Mouse (Mus musculus): ENCODE measurements around the gene Ccnk. TPM values are rescaled to one million over a fixed set of nuclear protein-coding genes. Genes with fewer than 3 reads are reported as not detected.

Gene Ccnk
- total RNA-seq (2014; rRNA removed) (13.5 TPM in 2 replicates), polyA plus RNA-seq (2015; fragmentation: Nextera tagmentation; extraction: Ambion mirVana) (1.9 and 2.4 TPM in 2 replicates)

- Histone ChIP-seq H3K27me3 (ENCODE audit: insufficient read depth, low read length) (no peaks in the 10 kb centered on the region), H3K27ac (ENCODE audit: low read depth, low read length) (peak within 1 kb of the TSS; percentile 86), H3K9ac (peak within 1 kb of the TSS; percentile 90), H3K4me1 (ENCODE audit: insufficient read depth) (peaks cover 14% of the 10 kb centered on the region), H3K9me3 (ENCODE audit: low read length) (no peaks in the 10 kb centered on the region), H3K36me3 (ENCODE audit: insufficient read depth) (peaks cover 9% of the 10 kb centered on the region; the same call in 1 of the 2 replicates), H3K4me3 (ENCODE audit: low read depth, low read length) (peak within 1 kb of the TSS; percentile 95), H3K4me2 (ENCODE audit: low read depth) (peak within 1 kb of the TSS; percentile 95)
- 1% methylated on average over 76 of the region's 82 CpGs for WGBS
- peak; percentile 100 for DNase-seq
- ATAC-seq = peak; percentile 98
- TF ChIP-seq CTCF (IDR thresholded peaks at IDR 0.05; ENCODE audit: low read depth) = peak; percentile 49
Measured at GRCm38 (mm10) chr12:108179321-108180266, at the start of gene Ccnk. Ccnk (plus strand) TSS chr12:108179579.

- DNase-seq (no peak), ATAC-seq (no peak)
- H3K36me3 ChIP-seq (ENCODE audit: insufficient read depth) = peaks cover 15% of the 10 kb centered on the region; the same call in 1 of the 2 replicates
- H3K4me1 ChIP-seq (ENCODE audit: insufficient read depth) = no peaks in the 10 kb centered on the region
- no peak overlapping the region for H3K9ac ChIP-seq
- no peaks in the 10 kb centered on the region for H3K27me3 ChIP-seq (ENCODE audit: insufficient read depth, low read length)
- no peak overlapping the region for H3K4me2 ChIP-seq (ENCODE audit: low read depth)
- no peak overlapping the region for H3K4me3 ChIP-seq (ENCODE audit: low read depth, low read length)
- no peak for TF ChIP-seq CTCF (IDR thresholded peaks at IDR 0.05; ENCODE audit: low read depth)
- 88% methylated on average over 8 of the region's 8 CpGs for WGBS
- H3K9me3 ChIP-seq (ENCODE audit: low read length) = no peaks in the 10 kb centered on the region
- H3K27ac ChIP-seq (ENCODE audit: low read depth, low read length) = no peak overlapping the region
Measured at GRCm38 (mm10) chr12:108132450-108133070, 46.8 kb upstream of the Ccnk start.

GRCm38 (mm10) chr12:108133181-108133580 lies 46.2 kb upstream of the Ccnk start:
- no peak overlapping the region for H3K9ac ChIP-seq
- 86% methylated on average over 2 of the region's 2 CpGs for WGBS
- H3K9me3 ChIP-seq (ENCODE audit: low read length) = no peaks in the 10 kb centered on the region
- no peaks in the 10 kb centered on the region for H3K4me1 ChIP-seq (ENCODE audit: insufficient read depth)
- no peak for TF ChIP-seq CTCF (IDR thresholded peaks at IDR 0.05; ENCODE audit: low read depth)
- peaks cover 9% of the 10 kb centered on the region; the same call in 1 of the 2 replicates for H3K36me3 ChIP-seq (ENCODE audit: insufficient read depth)
- ATAC-seq (no peak), DNase-seq (no peak)
- H3K27me3 ChIP-seq (ENCODE audit: insufficient read depth, low read length) = no peaks in the 10 kb centered on the region
- H3K27ac ChIP-seq (ENCODE audit: low read depth, low read length) = no peak overlapping the region
- H3K4me2 ChIP-seq (ENCODE audit: low read depth) = no peak overlapping the region
- no peak overlapping the region for H3K4me3 ChIP-seq (ENCODE audit: low read depth, low read length)

- 78% methylated on average over 6 of the region's 6 CpGs for WGBS
- H3K36me3 ChIP-seq (ENCODE audit: insufficient read depth) = peaks cover 9% of the 10 kb centered on the region; the same call in 1 of the 2 replicates
- no peak overlapping the region for H3K9ac ChIP-seq
- no peak for DNase-seq
- TF ChIP-seq CTCF (IDR thresholded peaks at IDR 0.05; ENCODE audit: low read depth) = no peak
- no peak overlapping the region for H3K4me3 ChIP-seq (ENCODE audit: low read depth, low read length)
- no peaks in the 10 kb centered on the region for H3K9me3 ChIP-seq (ENCODE audit: low read length)
- no peak for ATAC-seq
- no peaks in the 10 kb centered on the region for H3K27me3 ChIP-seq (ENCODE audit: insufficient read depth, low read length)
- no peak overlapping the region for H3K27ac ChIP-seq (ENCODE audit: low read depth, low read length)
- H3K4me1 ChIP-seq (ENCODE audit: insufficient read depth) = no peaks in the 10 kb centered on the region
- no peak overlapping the region for H3K4me2 ChIP-seq (ENCODE audit: low read depth)
Measured at GRCm38 (mm10) chr12:108135610-108136208, 43.7 kb upstream of the Ccnk start.

GRCm38 (mm10) chr12:108143624-108144498 lies 35.5 kb upstream of the Ccnk start:
- 85% methylated on average over 5 of the region's 5 CpGs for WGBS
- Histone ChIP-seq H3K4me2 (ENCODE audit: low read depth) (no peak overlapping the region), H3K9me3 (ENCODE audit: low read length) (no peaks in the 10 kb centered on the region), H3K4me3 (ENCODE audit: low read depth, low read length) (no peak overlapping the region), H3K27ac (ENCODE audit: low read depth, low read length) (no peak overlapping the region), H3K9ac (no peak overlapping the region), H3K4me1 (ENCODE audit: insufficient read depth) (no peaks in the 10 kb centered on the region), H3K36me3 (ENCODE audit: insufficient read depth) (peaks cover 8% of the 10 kb centered on the region), H3K27me3 (ENCODE audit: insufficient read depth, low read length) (no peaks in the 10 kb centered on the region)
- no peak for ATAC-seq
- no peak for DNase-seq
- no peak for TF ChIP-seq CTCF (IDR thresholded peaks at IDR 0.05; ENCODE audit: low read depth)

- H3K9me3 ChIP-seq (ENCODE audit: low read length) = no peaks in the 10 kb centered on the region
- no peaks in the 10 kb centered on the region for H3K4me1 ChIP-seq (ENCODE audit: insufficient read depth)
- no peaks in the 10 kb centered on the region for H3K27me3 ChIP-seq (ENCODE audit: insufficient read depth, low read length)
- no peak for ATAC-seq
- no peak overlapping the region for H3K4me3 ChIP-seq (ENCODE audit: low read depth, low read length)
- WGBS = 96% methylated on average over 3 of the region's 3 CpGs
- DNase-seq = no peak
- H3K36me3 ChIP-seq (ENCODE audit: insufficient read depth) = peaks cover 12% of the 10 kb centered on the region
- H3K4me2 ChIP-seq (ENCODE audit: low read depth) = no peak overlapping the region
- H3K9ac ChIP-seq = no peak overlapping the region
- no peak for TF ChIP-seq CTCF (IDR thresholded peaks at IDR 0.05; ENCODE audit: low read depth)
- H3K27ac ChIP-seq (ENCODE audit: low read depth, low read length) = no peak overlapping the region
Measured at GRCm38 (mm10) chr12:108145198-108145597, 34.2 kb upstream of the Ccnk start.
